Mouse (Mus musculus) cerebellum, adult 2 months (tissue): Measurements from ENCODE around the gene Lbp.

Experiments used
- CTCF ChIP-seq: fragments of 200-500 bp; IDR thresholded peaks from 2 replicates; pipeline ENCODE4 v1.5.1; 2011; ENCODE audit warnings: low read depth, mild to moderate bottlenecking, control low read depth, low read length, moderate library complexity, borderline replicate concordance; ENCODE audit not compliant: insufficient read depth
- POLR2A ChIP-seq: fragments of 200-500 bp; IDR thresholded peaks from 2 replicates; pipeline ENCODE4 v1.6.1; 2011; ENCODE audit warnings: low read length, control low read depth, borderline replicate concordance; ENCODE audit not compliant: insufficient read depth

DNA sequence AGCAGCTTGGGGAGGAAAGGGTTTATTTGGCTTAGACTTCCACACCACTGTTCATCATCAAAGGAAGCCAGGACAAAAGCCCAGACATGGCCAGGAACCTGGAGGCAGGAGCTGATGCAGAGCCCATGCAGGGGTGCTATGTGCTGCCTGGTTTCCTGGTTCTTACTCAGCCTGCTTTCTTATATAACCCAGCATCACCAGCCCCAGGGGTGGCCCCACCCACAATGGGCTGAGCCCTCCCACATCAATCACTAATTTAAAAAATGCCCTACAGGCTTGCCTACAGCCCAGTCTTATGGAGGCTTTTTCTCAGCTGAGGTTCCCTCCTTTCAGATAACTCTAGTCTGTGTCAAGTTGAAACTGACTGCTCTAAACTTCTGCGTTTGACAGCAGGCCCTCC lies 71.5 kb downstream of the Lbp start:
- TF ChIP-seq CTCF (no peak), POLR2A (no peak)
